8 mouse cellular contexts compared by ENCODE assay signal in genomic region chr7:140882469-140882803, GRCm38 (mm10). TPM values are rescaled to one million over a fixed set of nuclear protein-coding genes. Genes with fewer than 3 reads are reported as not detected.
DNase-seq lines count a peak whose midpoint lies in the region; ATAC-seq and TF ChIP-seq lines count a peak whose summit lies in the region.

No protein-coding gene starts in this region.

- TF ChIP-seq POLR2A in MEL (IDR thresholded peaks at IDR 0.05; ENCODE audit: control insufficient read depth in 1 of 2, insufficient read depth in 1 of 2, low read depth in 1 of 2, low read length in 2 of 2, poor library complexity in 1 of 2) = 0 out of 4 replicates have a peak, but pooled peaks of 1 of the 2 experiments have one; percentile 41

- peaks cover 25% of the 10 kb centered on the region for H3K4me1 ChIP-seq in heart, embryonic 15.5 days (replicated peaks)
- peaks cover 0 to 14% of the 10 kb centered on the region in 2 experiments; a peak in 3 of 4 replicates for H3K4me1 ChIP-seq in MEL (ENCODE audit: control insufficient read depth in 1 of 2, insufficient read depth in 2 of 2, low read length in 2 of 2)
- H3K4me1 ChIP-seq in forebrain, embryonic 16.5 days (replicated peaks; ENCODE audit: control insufficient read depth, insufficient read depth, low read length) = peaks cover 9% of the 10 kb centered on the region

- H3K9me3 ChIP-seq in heart, embryonic 15.5 days (replicated peaks) = no peaks in the 10 kb centered on the region
- H3K9me3 ChIP-seq in MEL (replicated peaks; ENCODE audit: insufficient read depth, low read length) = no peaks in the 10 kb centered on the region
- H3K9me3 ChIP-seq in forebrain, embryonic 16.5 days (ENCODE audit: control insufficient read depth, low read length) = no peaks in the 10 kb centered on the region

- no peak for DNase-seq in heart, adult 11 months
- DNase-seq in MEL (ENCODE audit: low read depth, low spot score) (no peak), adipocyte (ENCODE audit: low spot score) (no peak)
- DNase-seq in right cerebral cortex, postnatal 10 days (ENCODE audit: low spot score in 2 of 2) = no peak
- DNase-seq in natural killer cell, adult 2 months (ENCODE audit: low spot score in 2 of 2) = no peak

- TF ChIP-seq EP300 in MEL (IDR thresholded peaks at IDR 0.05; ENCODE audit: low read depth in 1 of 2, low read length in 2 of 2) = no peak

- under 1% methylated on average over 12 of the region's 12 CpGs for WGBS in heart, embryonic 15.5 days
- WGBS in forebrain, embryonic 16.5 days = 0% methylated on average over 12 of the region's 12 CpGs
- 0% methylated on average over 12 of the region's 12 CpGs for WGBS in macrophage (ENCODE audit: missing documents)

- H3K27ac ChIP-seq in heart, embryonic 15.5 days = peak overlapping the region; percentile 95
- H3K27ac ChIP-seq in MEL (ENCODE audit: control insufficient read depth, low read depth, low read length) (peak overlapping the region; percentile 53; the same call in 1 of the 2 replicates), macrophage (peak overlapping the region; percentile 90)
- peak overlapping the region; percentile 49 for H3K27ac ChIP-seq in forebrain, embryonic 16.5 days (ENCODE audit: low read length)

- peak overlapping the region; percentile 87 for H3K4me2 ChIP-seq in heart, embryonic 15.5 days
- peak overlapping the region; percentile 78 for H3K4me2 ChIP-seq in forebrain, embryonic 16.5 days (ENCODE audit: low read length)

- H3K79me2 ChIP-seq in MEL (ENCODE audit: control insufficient read depth, insufficient read depth, low read length, poor library complexity) = peaks cover 15% of the 10 kb centered on the region
- peaks cover 85% of the 10 kb centered on the region for H3K79me2 ChIP-seq in macrophage (ENCODE audit: inconsistent target)

- H3K27me3 ChIP-seq in heart, embryonic 15.5 days = no peaks in the 10 kb centered on the region
- no peaks in the 10 kb centered on the region for H3K27me3 ChIP-seq in MEL (ENCODE audit: control insufficient read depth in 1 of 2, insufficient read depth in 2 of 2, low read length in 2 of 2)
- no peaks in the 10 kb centered on the region for H3K27me3 ChIP-seq in forebrain, embryonic 16.5 days (replicated peaks; ENCODE audit: control insufficient read depth, insufficient read depth, low read length)

- peak overlapping the region; percentile 94 for H3K9ac ChIP-seq in heart, embryonic 15.5 days
- H3K9ac ChIP-seq in MEL (ENCODE audit: control insufficient read depth, low read depth, low read length, poor library complexity, severe bottlenecking) = peak overlapping the region; percentile 88
- H3K9ac ChIP-seq in forebrain, embryonic 16.5 days (replicated peaks; ENCODE audit: low read depth, low read length) = peak overlapping the region; percentile 68

- TF ChIP-seq CTCF in MEL (IDR thresholded peaks at IDR 0.05 in 2 of 3, conservative IDR thresholded peaks at IDR 0.05 in 1 of 3; ENCODE audit: control insufficient read depth in 1 of 3, insufficient read depth in 1 of 3, low read depth in 2 of 3, low read length in 3 of 3, poor library complexity in 1 of 3, severe bottlenecking in 1 of 3) = no peak

- no peak for TF ChIP-seq RAD21 in MEL (IDR thresholded peaks at IDR 0.05; ENCODE audit: low read depth, low read length)

- H3K4me3 ChIP-seq in heart, embryonic 15.5 days = peak overlapping the region; percentile 98
- peak overlapping the region; percentile 92 for H3K4me3 ChIP-seq in MEL (ENCODE audit: control insufficient read depth in 1 of 2, insufficient read depth in 1 of 2, low read depth in 2 of 2, low read length in 2 of 2)
- H3K4me3 ChIP-seq in forebrain, embryonic 16.5 days (replicated peaks; ENCODE audit: low read length) = peak overlapping the region; percentile 59
- H3K4me3 ChIP-seq in macrophage (ENCODE audit: inconsistent target) = peak overlapping the region; percentile 100

- peak; percentile 28 for ATAC-seq in heart, embryonic 15.5 days (replicated peaks; ENCODE audit: insufficient number of reproducible peaks, insufficient read depth, low FRiP score, low read depth)
- ATAC-seq in forebrain, embryonic 16.5 days = no peak; the same call in 1 of the 2 replicates

- peaks cover 21% of the 10 kb centered on the region for H3K36me3 ChIP-seq in heart, embryonic 15.5 days
- H3K36me3 ChIP-seq in MEL (ENCODE audit: control insufficient read depth in 1 of 2, insufficient read depth in 2 of 2, low read length in 2 of 2) (peaks cover 3 to 18% of the 10 kb centered on the region in 2 experiments), macrophage (ENCODE audit: inconsistent target) (peaks cover 26% of the 10 kb centered on the region; the same call in 1 of the 2 replicates)
- H3K36me3 ChIP-seq in forebrain, embryonic 16.5 days (ENCODE audit: control insufficient read depth, insufficient read depth) = peaks cover 13% of the 10 kb centered on the region

TF ChIP-seq in MEL, 35 proteins besides CTCF, POLR2A, EP300 and RAD21:
- no peak for TF ChIP-seq NELFE (IDR thresholded peaks at IDR 0.05; ENCODE audit: low read depth, low read length)

RNA-seq across cellular contexts. Expression of gene Sirt3, which starts 0.3 kb away (rescaled TPM):
- 54.1 and 55.8 TPM in 2 replicates for polyA plus RNA-seq in heart, embryonic 15.5 days (2015; fragmentation: Nextera tagmentation; extraction: Ambion mirVana)
- 16.0 and 16.1 TPM in 2 replicates for total RNA-seq in MEL (2012; rRNA removed)
- polyA plus RNA-seq in MEL (2012; ENCODE audit: insufficient read depth in 1 of 2, insufficient read length in 2 of 2, low read depth in 1 of 2, low replicate concordance in 2 of 2, missing spikeins in 1 of 2) (10 to 100 TPM in 1 of 2 experiments, not detected in 1; 19.5 TPM), macrophage (2018) (4.8 to 16.9 TPM (median 7.6 TPM) in 3 replicates)
- 29.5 and 38.5 TPM in 2 replicates for polyA plus RNA-seq in forebrain, embryonic 16.5 days (2015; fragmentation: Nextera tagmentation; extraction: Ambion mirVana)
- total RNA-seq in macrophage (2018; cell fraction: chromatin; rRNA removed) = 10 to 100 TPM in 21 of 26 experiments, 1 to 10 TPM in 5; 4.8 to 63.7 (median 24.2) TPM
- total RNA-seq in macrophage (2018; cell fraction: cytosol; rRNA removed) = 10 to 100 TPM in 2 of 26 experiments, 1 to 10 TPM in 24; 4.3 to 12.6 (median 7.9) TPM
- total RNA-seq in macrophage (2018; cell fraction: nucleus; rRNA removed) = 10 to 100 TPM in 18 of 26 experiments, 1 to 10 TPM in 8; 1.8 to 43.3 (median 15.4) TPM

RNA-seq across cellular contexts. Expression of gene Psmd13, which starts 0.7 kb away (rescaled TPM):
- polyA plus RNA-seq in heart, embryonic 15.5 days (2015; fragmentation: Nextera tagmentation; extraction: Ambion mirVana) = 154 and 179 TPM in 2 replicates
- total RNA-seq in MEL (2012; rRNA removed) = 165 and 191 TPM in 2 replicates
- polyA plus RNA-seq in MEL (2012; ENCODE audit: insufficient read depth in 1 of 2, insufficient read length in 2 of 2, low read depth in 1 of 2, low replicate concordance in 2 of 2, missing spikeins in 1 of 2) (100 to 1,000 TPM in 1 of 2 experiments, not detected in 1; 215 TPM), macrophage (2018) (77.6 to 104 TPM (median 78.6 TPM) in 3 replicates)
- polyA plus RNA-seq in forebrain, embryonic 16.5 days (2015; fragmentation: Nextera tagmentation; extraction: Ambion mirVana) = 272 and 303 TPM in 2 replicates
- 100 to 1,000 TPM in 10 of 26 experiments, 10 to 100 TPM in 16; 28.9 to 116 (median 90.9) TPM for total RNA-seq in macrophage (2018; cell fraction: chromatin; rRNA removed)
- total RNA-seq in macrophage (2018; cell fraction: cytosol; rRNA removed) = 100 to 1,000 TPM in 5 of 26 experiments, 10 to 100 TPM in 21; 63.6 to 113 (median 82.2) TPM
- total RNA-seq in macrophage (2018; cell fraction: nucleus; rRNA removed) = 100 to 1,000 TPM in 3 of 26 experiments, 10 to 100 TPM in 23; 38.2 to 110 (median 77.6) TPM

RNA-seq across cellular contexts. Expression of gene Cox8b, which starts 17.8 kb away (rescaled TPM):
- 309 and 515 TPM in 2 replicates for polyA plus RNA-seq in heart, embryonic 15.5 days (2015; fragmentation: Nextera tagmentation; extraction: Ambion mirVana)
- total RNA-seq in MEL (2012; rRNA removed) = not detected in 2 replicates
- polyA plus RNA-seq in MEL (2012; ENCODE audit: insufficient read depth in 1 of 2, insufficient read length in 2 of 2, low read depth in 1 of 2, low replicate concordance in 2 of 2, missing spikeins in 1 of 2) = not detected
- not detected in 2 replicates for polyA plus RNA-seq in forebrain, embryonic 16.5 days (2015; fragmentation: Nextera tagmentation; extraction: Ambion mirVana)
- not detected for total RNA-seq in macrophage (2018; cell fraction: chromatin; rRNA removed)
- total RNA-seq in macrophage (2018; cell fraction: cytosol; rRNA removed) = not detected
- not detected for total RNA-seq in macrophage (2018; cell fraction: nucleus; rRNA removed)
- polyA plus RNA-seq in macrophage (2018) = not detected in 3 replicates

RNA-seq across cellular contexts. Expression of gene Bet1l, which starts 25.1 kb away (rescaled TPM):
- polyA plus RNA-seq in heart, embryonic 15.5 days (2015; fragmentation: Nextera tagmentation; extraction: Ambion mirVana) = 30.2 and 31.9 TPM in 2 replicates
- total RNA-seq in MEL (2012; rRNA removed) = 12.1 and 16.0 TPM in 2 replicates
- polyA plus RNA-seq in MEL (2012; ENCODE audit: insufficient read depth in 1 of 2, insufficient read length in 2 of 2, low read depth in 1 of 2, low replicate concordance in 2 of 2, missing spikeins in 1 of 2) (10 to 100 TPM in 1 of 2 experiments, not detected in 1; 26.2 TPM), macrophage (2018) (8.0 to 19.0 TPM (median 14.4 TPM) in 3 replicates)
- polyA plus RNA-seq in forebrain, embryonic 16.5 days (2015; fragmentation: Nextera tagmentation; extraction: Ambion mirVana) = 35.6 and 40.4 TPM in 2 replicates
- 10 to 100 TPM in 25 of 26 experiments, 1 to 10 TPM in 1; 9.6 to 47.6 (median 33.2) TPM for total RNA-seq in macrophage (2018; cell fraction: chromatin; rRNA removed)
- total RNA-seq in macrophage (2018; cell fraction: cytosol; rRNA removed) = 10 to 100 TPM in 23 of 26 experiments, 1 to 10 TPM in 3; 8.5 to 22.0 (median 15.2) TPM
- total RNA-seq in macrophage (2018; cell fraction: nucleus; rRNA removed) = 10 to 100 TPM; 10.3 to 41.1 (median 23.3) TPM

RNA-seq across cellular contexts. Expression of gene Ric8a, which starts 25.7 kb away (rescaled TPM):
- 36.0 and 47.3 TPM in 2 replicates for polyA plus RNA-seq in heart, embryonic 15.5 days (2015; fragmentation: Nextera tagmentation; extraction: Ambion mirVana)
- 44.5 and 52.3 TPM in 2 replicates for total RNA-seq in MEL (2012; rRNA removed)
- polyA plus RNA-seq in MEL (2012; ENCODE audit: insufficient read depth in 1 of 2, insufficient read length in 2 of 2, low read depth in 1 of 2, low replicate concordance in 2 of 2, missing spikeins in 1 of 2) (10 to 100 TPM in 1 of 2 experiments, not detected in 1; 63.4 TPM), macrophage (2018) (18.7 to 48.4 TPM (median 41.3 TPM) in 3 replicates)
- polyA plus RNA-seq in forebrain, embryonic 16.5 days (2015; fragmentation: Nextera tagmentation; extraction: Ambion mirVana) = 91.2 and 101 TPM in 2 replicates
- total RNA-seq in macrophage (2018; cell fraction: chromatin; rRNA removed) = 100 to 1,000 TPM in 17 of 26 experiments, 10 to 100 TPM in 9; 39.0 to 216 (median 118) TPM
- 10 to 100 TPM; 31.5 to 61.1 (median 40.2) TPM for total RNA-seq in macrophage (2018; cell fraction: cytosol; rRNA removed)
- total RNA-seq in macrophage (2018; cell fraction: nucleus; rRNA removed) = 100 to 1,000 TPM in 7 of 26 experiments, 10 to 100 TPM in 19; 43.7 to 186 (median 83.1) TPM

Comparison
In these comparisons a context has a peak if more than half of its experiments do, and no peak if none do; other contexts are left out.
1. RNA of gene Cox8b, which starts 17.8 kb away (polyA plus RNA-seq): 309 to 515 TPM in heart, embryonic 15.5 days; not detected in MEL, not detected in forebrain, embryonic 16.5 days and not detected in macrophage; every median in the first group is over 100 times any median in the second.
2. Peak in every context shown above with its lines, with median percentiles within 50 percentile points of each other: H3K27ac ChIP-seq, H3K4me3 ChIP-seq and H3K9ac ChIP-seq.